Mouse (Mus musculus) cortical plate, adult 2 months (tissue): ENCODE measurements around the gene Rps6kl1. TPM values are rescaled to one million over a fixed set of nuclear protein-coding genes. Genes with fewer than 3 reads are reported as not detected.

Source experiments
- H3K27ac ChIP-seq: fragments of 200-500 bp; 2 replicates; pipeline ENCODE4 v1.5.1; 2012; ENCODE audit warnings: low read length, control low read depth, inconsistent platforms; ENCODE audit not compliant: insufficient read depth
- H3K4me1 ChIP-seq: fragments of 200-500 bp; 2 replicates; pipeline ENCODE4 v1.6.1; 2011; ENCODE audit warnings: low read length; ENCODE audit not compliant: control insufficient read depth, insufficient read depth
- H3K4me3 ChIP-seq: fragments of 200-500 bp; 2 replicates; pipeline ENCODE4 v1.5.1; 2011; ENCODE audit warnings: mild to moderate bottlenecking, low read length, control low read depth; ENCODE audit not compliant: insufficient read depth
- CTCF ChIP-seq: fragments of 200-500 bp; IDR thresholded peaks from 2 replicates; pipeline ENCODE4 v1.5.1; 2011; ENCODE audit warnings: mild to moderate bottlenecking, control low read depth, low read length; ENCODE audit not compliant: insufficient read depth; ENCODE audit errors: extremely low read depth
- POLR2A ChIP-seq: fragments of 200-500 bp; IDR thresholded peaks from 2 replicates; pipeline ENCODE4 v1.6.1; 2011; ENCODE audit warnings: mild to moderate bottlenecking, low read length, control low read depth; ENCODE audit not compliant: insufficient read depth; ENCODE audit errors: extremely low read depth
- polyA plus RNA-seq: library from polyadenylated mRNA; depleted of rRNA; stranded (reverse); fragments of >200 nt; gene quantifications from 2 replicates; pipeline ENCODE4 v1.2.3, GENCODE M21; 2012

Rps6kl1 gene
- polyA plus RNA-seq, 1 experiment, result 39.2 TPM

DNA sequence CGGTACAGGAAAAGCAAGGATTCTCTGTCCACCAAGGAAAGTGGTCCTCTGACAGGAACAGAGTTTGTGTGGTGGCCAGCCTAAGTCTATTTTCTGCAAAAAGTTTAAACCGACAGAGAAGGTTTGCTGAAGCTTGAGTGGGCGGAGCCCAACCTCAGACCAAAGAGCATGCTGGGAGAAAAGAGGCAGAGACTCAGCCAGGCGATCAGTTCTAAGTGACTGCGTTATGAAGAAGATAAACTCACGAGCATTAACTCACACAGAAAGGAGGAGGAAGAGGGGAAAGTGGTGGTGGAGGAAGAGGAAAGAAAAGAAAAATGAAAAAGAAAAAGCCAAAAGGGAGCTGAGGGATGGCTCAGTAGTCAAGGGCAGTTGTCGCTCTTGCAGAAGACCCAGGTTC is 39.2 kb upstream of the Rps6kl1 start:
- Histone ChIP-seq H3K4me1 (no peaks in the 10 kb centered on the region), H3K4me3 (no peak overlapping the region), H3K27ac (no peak overlapping the region)
- TF ChIP-seq POLR2A, result no peak

GRCm38 (mm10) chr12:85186361-85186760 is 35.3 kb upstream of the Rps6kl1 start:
- H3K4me1 ChIP-seq, result no peaks in the 10 kb centered on the region
- H3K4me3 ChIP-seq, result no peak overlapping the region
- TF ChIP-seq POLR2A (no peak), CTCF (no peak)
- H3K27ac ChIP-seq, result no peak overlapping the region

DNA sequence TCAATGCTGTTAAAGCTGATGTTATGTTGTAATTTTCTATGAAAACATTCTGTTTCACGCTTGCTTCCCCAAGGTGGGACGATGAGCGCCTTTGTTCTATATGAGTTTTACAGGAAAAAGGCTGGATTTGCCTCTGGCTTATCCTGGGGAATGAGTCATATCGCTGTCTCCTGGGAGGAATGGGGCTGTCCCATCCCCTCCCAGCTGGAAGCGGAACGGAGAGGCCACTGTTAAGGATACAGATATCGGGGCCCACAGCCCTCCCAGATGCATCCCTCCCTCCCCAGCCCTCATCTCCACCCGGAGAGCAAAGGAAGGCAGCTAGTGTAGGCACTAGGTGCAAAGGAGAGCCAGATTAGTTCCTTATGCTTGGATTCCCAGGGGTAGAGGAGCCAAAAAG is 34.7 kb upstream of the Rps6kl1 start:
- Histone ChIP-seq H3K27ac (no peak overlapping the region), H3K4me1 (no peaks in the 10 kb centered on the region), H3K4me3 (no peak overlapping the region)
- TF ChIP-seq POLR2A (no peak), CTCF (no peak)

- Histone ChIP-seq H3K4me3 (no peak overlapping the region), H3K4me1 (no peaks in the 10 kb centered on the region), H3K27ac (no peak overlapping the region)
- no peak for TF ChIP-seq POLR2A
- TF ChIP-seq CTCF, result no peak
These were observed 33.1 kb upstream of the Rps6kl1 start for GRCm38 (mm10) chr12:85184118-85184517.

DNA sequence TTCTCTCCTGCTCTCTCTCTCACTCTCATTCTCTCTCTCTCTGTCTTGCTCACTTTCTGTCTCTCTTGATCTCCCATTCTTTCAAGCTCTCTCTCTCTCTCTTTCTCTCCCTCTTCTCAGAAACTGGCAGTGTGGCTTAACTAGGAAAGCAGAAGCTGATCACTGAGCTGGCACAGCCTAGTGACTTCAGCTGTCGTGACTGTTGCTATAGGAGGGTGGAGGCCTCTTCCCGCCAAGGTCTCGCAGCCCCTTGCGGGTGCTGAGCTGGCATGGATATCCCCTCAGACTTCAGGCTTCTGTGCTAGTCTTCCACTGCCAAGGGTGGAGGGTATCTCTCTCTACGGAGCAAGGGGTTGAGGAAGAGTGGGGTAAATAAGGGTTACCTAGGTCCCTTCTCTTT is 31.8 kb upstream of the Rps6kl1 start:
- no peak overlapping the region for H3K4me3 ChIP-seq
- no peak overlapping the region for H3K27ac ChIP-seq
- TF ChIP-seq CTCF (no peak), POLR2A (no peak)
- H3K4me1 ChIP-seq, result no peaks in the 10 kb centered on the region

DNA sequence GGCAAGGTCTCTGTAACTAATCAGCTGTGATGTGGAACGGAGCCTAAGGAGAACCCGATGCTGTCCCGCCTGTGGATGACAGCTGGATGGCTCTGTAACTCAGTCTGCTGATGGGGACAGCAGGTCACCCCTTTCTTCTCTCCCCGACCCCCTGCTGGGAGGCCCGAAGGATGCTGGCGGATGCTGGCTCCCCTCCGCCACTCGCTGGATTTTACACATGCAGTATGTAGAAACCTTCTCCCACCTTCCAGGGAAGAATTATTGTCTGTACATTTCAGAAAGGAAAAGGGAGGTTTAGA is 31.2 kb upstream of the Rps6kl1 start:
- Histone ChIP-seq H3K27ac (no peak overlapping the region), H3K4me1 (no peaks in the 10 kb centered on the region), H3K4me3 (no peak overlapping the region)
- TF ChIP-seq POLR2A (no peak), CTCF (no peak)

DNA sequence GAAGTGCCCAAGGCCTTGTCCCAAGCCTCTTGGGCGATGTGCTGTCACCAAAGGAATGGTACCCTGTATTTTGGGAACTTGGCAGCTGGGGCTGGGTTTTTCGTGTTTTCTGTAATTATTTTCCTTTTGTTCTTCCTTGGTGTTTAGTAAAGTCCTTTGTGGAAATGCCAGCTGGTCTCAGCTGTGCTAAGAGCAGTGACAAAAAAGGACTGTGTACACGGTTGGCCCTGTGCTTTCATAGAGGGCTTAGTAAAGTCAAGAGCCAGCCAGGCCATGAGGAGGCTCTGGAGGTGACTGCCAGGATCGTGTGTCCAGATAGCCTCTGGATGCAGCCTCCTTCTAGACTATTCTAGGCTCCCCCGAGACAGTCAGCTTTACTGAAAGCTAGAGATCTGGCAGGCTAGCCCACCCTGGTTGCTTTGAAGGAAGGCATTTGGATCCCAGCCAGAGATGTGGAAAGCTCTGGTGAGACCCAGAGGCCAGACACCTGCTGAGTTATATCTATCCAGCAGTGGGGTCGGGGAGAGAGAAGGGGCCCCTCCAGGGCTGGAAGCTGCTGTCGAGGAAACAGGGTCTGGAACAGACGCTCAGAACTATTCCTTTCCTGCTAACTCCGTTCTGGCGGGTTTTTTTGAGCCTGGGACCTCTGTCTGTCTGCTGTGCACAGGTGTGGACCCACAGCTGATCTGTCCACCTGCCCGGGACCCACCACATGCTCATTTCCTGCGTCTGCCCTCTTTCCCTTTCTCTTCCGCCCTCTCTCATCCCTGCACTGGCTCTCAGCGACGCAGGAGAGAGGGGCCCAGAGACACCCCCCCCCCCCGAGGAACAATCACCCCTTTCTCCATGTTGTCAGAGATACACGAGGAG is 30.6 kb upstream of the Rps6kl1 start:
- Histone ChIP-seq H3K4me1 (no peaks in the 10 kb centered on the region), H3K27ac (no peak overlapping the region), H3K4me3 (no peak overlapping the region)
- TF ChIP-seq POLR2A, result no peak
- TF ChIP-seq CTCF, result no peak

- H3K4me3 ChIP-seq, result no peak overlapping the region
- TF ChIP-seq CTCF (no peak), POLR2A (no peak)
- no peaks in the 10 kb centered on the region for H3K4me1 ChIP-seq
- H3K27ac ChIP-seq, result no peak overlapping the region
These were observed 27.2 kb upstream of the Rps6kl1 start for GRCm38 (mm10) chr12:85178294-85178693.

DNA sequence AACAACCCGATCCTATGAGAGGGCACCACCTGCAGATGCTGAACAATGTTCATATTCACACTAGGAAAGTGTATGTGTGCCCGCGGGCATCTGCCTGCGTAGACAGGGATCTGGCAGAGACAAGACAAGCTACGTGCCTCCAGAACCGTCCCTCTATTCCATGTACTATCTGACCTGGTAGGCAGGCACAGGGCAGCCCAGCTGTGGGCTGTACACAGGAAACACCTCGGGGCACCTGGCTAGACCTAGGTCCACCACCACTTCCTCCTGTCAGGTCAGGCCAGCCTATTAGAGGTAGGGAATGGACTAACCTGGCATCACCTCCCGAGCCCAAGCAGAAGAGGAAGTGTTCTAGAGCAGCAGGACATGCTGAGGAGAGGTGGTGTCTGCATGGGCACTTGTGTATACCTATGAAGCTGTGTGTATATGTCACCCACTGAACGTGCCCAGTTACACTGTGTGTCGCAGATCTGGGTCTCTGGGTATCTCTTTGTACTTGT is 26.7 kb upstream of the Rps6kl1 start, which contains the start of gene Pgf:
Gene Pgf, minus strand, starts transcription at position 51 of the 500 bp plus-strand sequence.
- Histone ChIP-seq H3K4me3 (no peak within 1 kb of the TSS; the same call in 1 of the 2 replicates), H3K27ac (no peak within 1 kb of the TSS), H3K4me1 (no peaks in the 10 kb centered on the region)
- TF ChIP-seq CTCF (no peak), POLR2A (no peak)

- TF ChIP-seq CTCF (no peak), POLR2A (no peak)
- Histone ChIP-seq H3K4me3 (no peak overlapping the region; the same call in 1 of the 2 replicates), H3K4me1 (no peaks in the 10 kb centered on the region), H3K27ac (no peak overlapping the region)
These were observed 25.9 kb upstream of the Rps6kl1 start for GRCm38 (mm10) chr12:85176846-85177523.
